Mouse (Mus musculus): ENCODE results near the gene Jade1.

Gene Jade1

GRCm38 (mm10) chr3:41577240-41577639 is 21.7 kb downstream of the Jade1 start:
- no peak for DNase-seq (ENCODE audit: low spot score in 2 of 2)

GRCm38 (mm10) chr3:41579873-41580272 is 24.3 kb downstream of the Jade1 start:
- no peak for DNase-seq (ENCODE audit: low spot score in 2 of 2)

- no peak for DNase-seq (ENCODE audit: low spot score in 2 of 2)
Measured at GRCm38 (mm10) chr3:41580401-41581323, 25.1 kb downstream of the Jade1 start.

GRCm38 (mm10) chr3:41581436-41581835 is 25.9 kb downstream of the Jade1 start:
- DNase-seq (ENCODE audit: low spot score in 2 of 2) = no peak

GRCm38 (mm10) chr3:41582256-41582655 is 26.7 kb downstream of the Jade1 start:
- no peak for DNase-seq (ENCODE audit: low spot score in 2 of 2)

DNA sequence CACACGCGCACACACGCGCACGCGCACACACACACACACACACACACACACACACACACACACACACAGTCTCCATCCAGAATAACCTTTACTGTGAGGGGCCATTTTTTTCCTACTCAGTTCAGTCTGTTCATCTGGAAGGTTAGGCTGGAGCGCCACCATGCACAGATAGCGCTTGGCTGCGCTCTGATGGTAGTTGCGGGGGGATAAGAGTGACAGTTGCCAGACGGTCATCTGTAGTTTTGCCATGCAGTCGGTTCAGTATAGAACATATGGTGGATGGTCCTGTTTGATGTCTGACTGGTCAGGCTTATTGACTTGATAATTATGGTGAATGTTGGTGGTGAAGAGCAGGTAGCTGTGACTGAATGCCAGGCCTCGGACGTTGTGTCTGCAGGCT is 27.6 kb downstream of the Jade1 start:
- DNase-seq (ENCODE audit: low spot score in 2 of 2) = no peak

GRCm38 (mm10) chr3:41583621-41584020 is 28.1 kb downstream of the Jade1 start:
- DNase-seq (ENCODE audit: low spot score in 2 of 2) = no peak

DNA sequence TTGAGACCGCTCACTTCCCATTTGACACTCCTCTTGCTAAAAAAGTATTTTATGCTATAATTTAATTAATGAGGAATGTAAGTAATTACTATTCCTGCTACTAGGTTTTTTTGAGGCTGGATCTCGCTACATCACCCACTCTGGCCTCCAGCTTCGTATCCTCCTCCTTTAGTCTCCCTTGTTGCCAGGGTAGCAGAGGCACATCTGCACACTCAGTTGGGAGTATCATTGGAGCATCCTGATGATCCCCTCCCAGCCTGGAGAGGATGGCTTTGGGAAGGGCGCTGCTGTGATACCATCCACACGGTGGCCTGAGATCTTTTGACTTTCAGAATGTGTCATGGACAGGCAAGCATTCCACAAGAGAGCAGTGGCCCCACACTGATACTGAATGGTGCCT is 30.0 kb downstream of the Jade1 start:
- no peak for DNase-seq (ENCODE audit: low spot score in 2 of 2)

DNA sequence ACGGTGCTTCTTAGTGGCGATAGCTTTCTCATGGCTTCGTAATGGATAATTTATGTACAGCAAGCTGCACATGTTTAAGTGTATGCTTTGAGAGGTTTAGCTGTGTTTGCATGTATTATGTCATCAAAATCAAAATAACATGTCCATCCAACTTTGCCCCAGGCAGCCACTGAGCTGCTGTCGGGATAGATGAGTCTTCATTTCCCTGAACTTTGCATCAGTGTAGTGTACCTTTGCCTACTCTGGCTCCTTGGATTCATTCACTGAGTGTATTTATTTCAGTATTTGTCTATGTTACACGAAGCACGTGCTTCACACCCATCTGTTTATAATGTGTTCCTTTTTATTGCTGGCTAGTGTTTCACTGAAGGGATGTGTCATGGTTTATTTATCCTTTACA is 30.8 kb downstream of the Jade1 start:
- DNase-seq (ENCODE audit: low spot score in 2 of 2) = no peak

- no peak for DNase-seq (ENCODE audit: low spot score in 2 of 2)
Measured at GRCm38 (mm10) chr3:41586917-41587316, 31.4 kb downstream of the Jade1 start.

DNA sequence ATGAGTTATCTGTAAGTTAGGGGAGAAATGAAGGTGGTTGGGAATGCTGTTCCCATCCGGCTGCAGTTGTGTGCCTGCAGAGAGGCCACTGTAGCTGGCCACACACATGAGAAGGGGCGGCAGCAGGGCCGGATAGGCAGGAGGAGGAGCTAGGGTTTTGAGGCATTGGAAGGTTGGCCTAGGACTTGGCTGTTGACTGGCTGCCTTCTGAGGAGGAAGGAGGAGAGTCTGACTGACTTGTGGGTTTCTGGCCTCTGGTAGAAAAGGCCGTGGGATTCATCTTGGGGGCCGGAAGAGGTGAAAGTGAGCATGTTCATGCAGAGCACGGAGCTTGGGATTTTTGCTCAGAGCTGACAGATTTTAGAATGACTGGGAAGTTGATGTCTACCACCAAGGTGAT is 32.1 kb downstream of the Jade1 start:
- no peak for DNase-seq (ENCODE audit: low spot score in 2 of 2)

DNA sequence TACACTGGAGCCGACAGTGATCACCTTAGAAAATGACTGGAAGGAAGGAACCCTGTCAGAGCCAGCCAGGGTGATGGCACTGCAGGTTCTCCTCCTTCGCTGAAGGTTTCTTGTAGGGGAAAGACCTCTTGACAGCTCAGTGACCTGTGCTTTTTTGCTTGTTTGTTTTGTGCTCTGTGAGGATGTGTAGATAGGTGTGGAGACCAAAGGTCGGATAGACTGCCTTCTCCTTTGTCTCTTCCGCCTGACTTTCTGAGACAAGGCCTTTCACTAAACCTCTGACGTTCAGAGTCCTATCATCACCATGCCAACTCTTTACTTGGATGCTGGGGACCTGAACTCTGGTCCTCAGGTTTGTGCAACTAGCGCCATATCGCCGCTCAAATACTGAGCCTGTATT is 33.0 kb downstream of the Jade1 start:
- DNase-seq (ENCODE audit: low spot score in 2 of 2) = no peak

DNA sequence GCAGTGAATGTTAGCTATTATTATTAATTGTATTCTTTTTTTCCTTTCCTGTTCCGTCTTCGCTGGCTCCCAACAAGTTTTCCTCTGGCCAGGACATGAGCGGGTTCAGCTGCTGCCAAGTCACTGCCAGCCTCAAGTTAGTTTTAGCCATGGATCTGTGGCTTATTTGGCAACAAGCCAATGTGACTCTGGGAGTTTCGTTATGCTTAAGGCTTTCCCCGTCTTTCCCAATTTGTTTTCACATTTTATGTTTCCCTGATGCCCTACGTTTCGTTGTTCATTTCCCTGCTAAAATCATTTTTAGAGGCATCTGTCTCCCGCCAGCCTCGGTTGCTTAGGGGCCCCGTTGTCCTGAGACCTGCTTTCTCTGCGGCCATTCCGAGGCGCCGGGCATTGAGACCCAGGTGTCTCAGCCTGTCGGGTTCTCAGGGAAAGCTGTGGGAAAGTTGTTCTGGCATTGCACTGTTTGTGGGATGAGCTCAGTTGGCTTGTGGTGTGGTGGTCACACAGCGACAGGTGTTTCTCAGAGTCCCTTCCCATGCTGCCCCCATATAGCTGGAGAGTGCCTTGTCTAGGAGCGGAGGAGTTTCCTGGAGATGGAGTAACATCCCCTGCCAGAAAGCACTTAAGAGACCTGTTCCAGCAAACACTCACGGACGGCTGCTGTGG is 33.8 kb downstream of the Jade1 start:
- no peak for DNase-seq (ENCODE audit: low spot score in 2 of 2)

- no peak for DNase-seq (ENCODE audit: low spot score in 2 of 2)
Measured at GRCm38 (mm10) chr3:41589988-41590387, 34.5 kb downstream of the Jade1 start.

- no peak for DNase-seq (ENCODE audit: low spot score in 2 of 2)
Measured at GRCm38 (mm10) chr3:41590695-41591559, 35.4 kb downstream of the Jade1 start.

GRCm38 (mm10) chr3:41591651-41592170 is 36.2 kb downstream of the Jade1 start:
- no peak for DNase-seq (ENCODE audit: low spot score in 2 of 2)

GRCm38 (mm10) chr3:41592805-41593204 is 37.3 kb downstream of the Jade1 start:
- DNase-seq (ENCODE audit: low spot score in 2 of 2) = no peak

- no peak for DNase-seq (ENCODE audit: low spot score in 2 of 2)
Measured at GRCm38 (mm10) chr3:41594097-41594879, 38.8 kb downstream of the Jade1 start.

DNA sequence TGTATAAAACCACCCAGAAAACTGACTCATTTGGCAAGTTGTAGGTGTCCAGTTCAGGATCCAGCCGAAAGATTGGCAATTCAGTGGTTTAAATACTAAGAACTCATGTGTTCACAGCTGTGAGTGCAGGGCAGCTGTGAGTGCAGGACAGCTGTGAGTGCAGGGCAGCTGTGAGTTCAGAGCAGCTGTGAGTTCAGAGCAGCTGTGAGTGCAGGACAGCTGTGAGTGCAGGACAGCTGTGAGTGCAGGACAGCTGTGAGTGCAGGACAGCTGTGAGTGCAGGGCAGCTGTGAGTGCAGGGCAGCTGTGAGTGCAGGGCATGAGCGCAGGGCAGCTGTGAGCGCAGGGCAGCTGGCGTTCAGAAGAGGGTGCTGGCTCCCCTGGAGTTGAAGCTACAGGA is 39.5 kb downstream of the Jade1 start:
- DNase-seq (ENCODE audit: low spot score in 2 of 2) = no peak

DNA sequence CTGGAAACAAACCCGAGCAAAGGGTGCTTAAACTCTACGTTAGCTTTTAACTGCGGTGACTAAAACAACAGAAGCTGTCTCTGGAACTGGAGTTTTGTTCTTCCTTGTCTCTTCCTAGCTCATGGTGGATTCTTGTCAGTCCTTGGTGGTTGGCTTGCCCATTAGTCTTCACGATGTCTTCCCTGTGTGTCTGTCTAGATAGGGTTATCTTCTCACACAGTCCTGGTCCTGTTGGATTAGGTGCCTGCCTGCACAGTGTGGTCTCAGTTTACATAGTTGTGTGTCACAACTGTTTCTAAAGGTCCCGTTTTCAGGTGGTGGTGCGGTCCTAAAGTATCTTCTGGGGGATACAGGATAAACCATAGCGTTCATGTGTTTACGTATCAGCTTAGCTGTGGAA is 41.5 kb downstream of the Jade1 start:
- DNase-seq (ENCODE audit: low spot score in 2 of 2) = no peak

DNA sequence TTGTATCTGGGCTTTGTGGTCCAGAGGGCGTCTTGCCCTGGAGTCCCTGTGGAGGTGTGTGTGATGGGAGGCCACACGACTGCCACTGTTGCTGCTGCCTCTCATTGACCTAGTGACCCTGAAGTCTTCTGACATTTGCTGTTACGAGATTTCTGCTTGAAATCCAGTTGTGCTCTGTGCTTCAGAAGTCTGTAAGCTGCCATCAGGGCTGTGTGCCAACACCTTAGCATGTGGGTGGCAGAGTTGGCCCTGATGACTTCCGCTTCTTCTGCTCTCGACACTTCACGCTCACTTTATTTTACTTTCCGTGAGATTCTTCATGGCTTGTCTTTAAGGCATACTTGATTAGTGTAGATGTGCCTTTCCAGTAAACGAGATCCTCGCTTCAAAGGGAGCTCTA is 42.9 kb downstream of the Jade1 start:
- no peak for DNase-seq (ENCODE audit: low spot score in 2 of 2)

Data from spleen, postnatal 14 days (tissue).